Mouse (Mus musculus): ENCODE measurements around the gene Xrcc6.

GRCm38 (mm10) chr15:82069898-82070297 lies 82.3 kb downstream of the Xrcc6 start, which contains the start of gene Mei1:
- TF ChIP-seq POLR2A (IDR thresholded peaks at IDR 0.05; ENCODE audit: extremely low read depth, insufficient read depth, low read length) (no peak), CTCF (IDR thresholded peaks at IDR 0.05; ENCODE audit: low read depth, low read length) (no peak)
